Mouse (Mus musculus): ENCODE measurements around the gene Morc1. TPM values are rescaled to one million over a fixed set of nuclear protein-coding genes. Genes with fewer than 3 reads are reported as not detected.

The Morc1 gene
- not detected for polyA plus RNA-seq (2014; fragmentation: Illumina TruSeq; extraction: RNeasy Lipid Tissue Mini Kit (QIAGEN cat#74804); ENCODE audit: low read depth, low replicate concordance)

DNA sequence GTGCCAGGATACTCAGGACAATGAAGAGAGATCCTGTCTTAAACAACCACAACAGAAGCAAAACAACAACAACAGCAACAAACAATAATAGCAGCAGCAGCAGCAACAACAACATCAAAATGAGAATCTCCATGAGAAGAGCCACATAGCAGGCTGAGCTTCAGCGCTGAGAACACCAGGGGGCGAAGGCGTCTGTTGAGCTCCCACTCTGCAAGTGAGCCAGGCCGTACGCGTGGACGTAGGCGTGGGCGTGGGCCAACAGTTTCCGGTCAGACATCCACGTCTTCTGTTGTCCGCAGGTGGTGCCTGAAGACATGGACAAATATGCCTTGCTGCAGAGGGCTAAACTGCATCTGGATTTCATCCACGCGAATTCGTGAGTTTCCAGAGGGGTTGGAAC is at the start of gene Morc1:
Gene Morc1 (plus strand): TSS at position 211 of the 400 bp plus-strand sequence.

DNA sequence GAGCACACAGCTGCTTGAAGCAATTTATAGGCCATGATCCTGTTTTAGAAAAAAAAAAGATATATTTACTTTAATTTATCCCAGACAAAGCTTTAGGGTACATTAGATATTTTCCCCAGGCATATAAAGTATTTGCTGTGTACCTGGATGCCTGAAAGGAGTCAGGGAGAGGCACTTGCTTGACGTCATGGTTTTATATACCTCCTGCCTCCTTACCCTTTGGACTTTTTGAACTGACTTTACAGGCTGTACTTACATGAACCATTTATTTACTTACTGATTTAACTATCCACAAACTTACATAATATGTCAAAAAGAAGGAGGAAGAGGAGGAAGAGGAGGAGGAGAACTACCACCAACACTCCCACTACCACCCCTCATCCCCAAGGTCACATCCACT is 18.8 kb upstream of the Morc1 start, which contains the start of gene Gm5485:
Gene Gm5485 (minus strand): TSS at position 171 of the 400 bp plus-strand sequence.

Other genes starting within 250 kb of the Morc1 start
- not detected for gene Dppa4, start 147.5 kb upstream of the Morc1 start, polyA plus RNA-seq (2014; fragmentation: Illumina TruSeq; extraction: RNeasy Lipid Tissue Mini Kit (QIAGEN cat#74804); ENCODE audit: low read depth, low replicate concordance)
- gene Dppa2, start 127.3 kb upstream of the Morc1 start, polyA plus RNA-seq (2014; fragmentation: Illumina TruSeq; extraction: RNeasy Lipid Tissue Mini Kit (QIAGEN cat#74804); ENCODE audit: low read depth, low replicate concordance): not detected
- gene Gm5485, start 18.8 kb upstream of the Morc1 start, polyA plus RNA-seq (2014; fragmentation: Illumina TruSeq; extraction: RNeasy Lipid Tissue Mini Kit (QIAGEN cat#74804); ENCODE audit: low read depth, low replicate concordance): not detected